Mouse (Mus musculus): ENCODE results near the gene Trp53i11. TPM values are rescaled to one million over a fixed set of nuclear protein-coding genes. Genes with fewer than 3 reads are reported as not detected.

Gene Trp53i11
- polyA plus RNA-seq, 1 experiment, result 54.5 TPM

- DNase-seq (ENCODE audit: low spot score), result no peak
Observed at GRCm38 (mm10) chr2:93237055-93237454, 49.7 kb downstream of the Trp53i11 start.

GRCm38 (mm10) chr2:93238864-93239263 is 51.5 kb downstream of the Trp53i11 start:
- DNase-seq (ENCODE audit: low spot score), result no peak

GRCm38 (mm10) chr2:93242166-93242565 is 54.8 kb downstream of the Trp53i11 start:
- DNase-seq (ENCODE audit: low spot score), result no peak

DNA sequence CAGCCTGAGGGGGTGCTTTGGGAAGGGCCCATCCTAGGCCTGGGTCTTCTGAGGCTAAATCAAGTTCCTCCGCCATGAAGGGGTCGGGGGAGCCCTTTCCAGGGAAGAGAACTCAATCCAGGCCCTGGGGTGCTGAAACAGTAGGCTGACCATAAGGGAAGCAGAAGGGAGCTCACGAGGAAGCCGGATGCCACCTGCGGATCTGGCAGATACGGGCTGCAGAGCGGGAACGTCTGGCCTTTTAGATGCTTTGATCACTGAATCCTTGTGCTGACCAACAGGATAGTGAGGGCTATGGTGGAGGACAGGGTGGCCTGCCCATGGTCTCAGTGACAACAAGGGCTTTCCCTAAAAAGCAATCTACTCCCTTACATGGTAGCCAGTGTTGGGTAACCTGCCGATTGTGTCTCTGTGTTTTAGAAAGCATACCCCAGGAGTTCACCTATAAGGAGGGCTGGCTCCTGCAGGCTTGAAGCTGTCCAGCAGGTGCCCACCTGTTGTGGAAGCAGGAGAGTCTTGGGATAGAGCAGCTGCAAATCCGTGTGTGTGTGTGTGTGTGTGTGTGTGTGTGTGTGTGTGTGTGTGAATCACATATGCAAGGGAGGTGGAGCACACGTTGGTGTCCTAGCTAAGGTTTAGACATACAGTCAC is 56.2 kb downstream of the Trp53i11 start:
- DNase-seq (ENCODE audit: low spot score), result no peak

DNA sequence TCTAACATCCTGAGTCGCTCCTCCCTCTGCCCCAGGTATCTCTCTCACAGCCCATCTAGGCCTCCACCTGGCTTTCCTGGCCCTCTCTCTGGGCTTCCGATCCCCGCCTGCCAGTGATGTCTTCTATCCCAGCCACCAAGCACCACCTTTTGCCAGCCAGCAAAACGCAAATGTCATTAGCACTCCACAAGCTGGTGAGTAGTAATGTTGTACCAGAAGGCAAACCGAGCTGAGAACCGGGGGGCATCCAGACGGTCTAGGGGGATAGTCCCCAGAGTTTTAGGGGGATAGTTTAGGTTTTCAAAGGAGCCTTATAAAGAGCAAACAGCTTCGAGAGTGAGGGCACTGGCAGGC is 56.7 kb downstream of the Trp53i11 start:
- no peak for DNase-seq (ENCODE audit: low spot score)

- DNase-seq (ENCODE audit: low spot score), result no peak
Observed at GRCm38 (mm10) chr2:93249058-93249457, 61.7 kb downstream of the Trp53i11 start.

DNA sequence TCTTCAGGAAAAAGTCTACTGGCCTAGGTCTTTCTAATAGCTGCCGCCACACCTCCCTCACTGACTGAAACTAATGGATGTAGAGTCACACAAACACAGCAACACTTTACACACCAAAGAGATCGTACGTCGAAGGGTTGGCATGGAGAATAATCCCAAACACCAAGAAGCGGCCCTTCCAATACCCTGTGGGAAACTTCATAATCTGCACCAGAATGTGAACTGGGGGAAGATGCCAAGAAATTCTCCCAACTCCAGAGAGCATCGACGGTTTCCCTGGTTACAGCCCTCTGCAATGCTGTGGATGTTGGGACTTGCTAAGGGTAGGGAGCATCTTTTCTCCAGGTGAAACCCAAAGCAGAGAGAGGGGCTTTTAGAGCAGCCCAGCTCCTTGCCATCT is 63.3 kb downstream of the Trp53i11 start:
- no peak for DNase-seq (ENCODE audit: low spot score)

Other genes starting within 250 kb of the Trp53i11 start
- gene Prdm11, start 141.4 kb upstream of the Trp53i11 start, polyA plus RNA-seq (2012; rRNA removed), result 4.6 and 5.8 TPM in 2 replicates
- 19.8 and 38.3 TPM in 2 replicates for gene Tspan18, start 147.0 kb downstream of the Trp53i11 start, polyA plus RNA-seq (2012; rRNA removed)